Mouse (Mus musculus) intestine, embryonic 16.5 days (tissue): ENCODE data around the gene Tsfm. TPM values are rescaled to one million over a fixed set of nuclear protein-coding genes. Genes with fewer than 3 reads are reported as not detected.

Experiments used
- ATAC-seq: fragments of 200-750 bp; cut with Nextera tagmentation; 2 replicates; pipeline ENCODE4 v1.8.0; 2017; ENCODE audit warnings: moderate TSS enrichment, moderate library complexity
- H3K27ac ChIP-seq: fragments of 300-500 bp; sonication (generic); 2 replicates; pipeline ENCODE4 v1.5.1; 2014; ENCODE audit warnings: mild to moderate bottlenecking, low read length
- H3K27me3 ChIP-seq: fragments of 300-500 bp; sonication (generic); replicated peaks from 2 replicates; pipeline ENCODE4 v1.6.1; 2014; ENCODE audit warnings: low read length, control low read depth, mixed read lengths; ENCODE audit not compliant: control insufficient read depth, insufficient read depth
- H3K36me3 ChIP-seq: fragments of 300-500 bp; sonication (generic); 2 replicates; pipeline ENCODE4 v1.6.1; 2014; ENCODE audit warnings: low read length, control low read depth; ENCODE audit not compliant: control insufficient read depth, insufficient read depth
- H3K4me1 ChIP-seq: fragments of 300-500 bp; sonication (generic); 2 replicates; pipeline ENCODE4 v1.6.1; 2014; ENCODE audit warnings: low read length, control low read depth, mixed read lengths; ENCODE audit not compliant: control insufficient read depth, insufficient read depth
- H3K4me2 ChIP-seq: fragments of 300-500 bp; sonication (generic); 2 replicates; pipeline ENCODE4 v1.6.1; 2014; ENCODE audit warnings: low read depth, low read length, control low read depth
- H3K4me3 ChIP-seq: fragments of 300-500 bp; sonication (generic); 2 replicates; pipeline ENCODE4 v1.5.1; 2014; ENCODE audit warnings: mild to moderate bottlenecking, low read length
- H3K9ac ChIP-seq: fragments of 300-500 bp; sonication (generic); 2 replicates; pipeline ENCODE4 v1.6.1; 2014; ENCODE audit warnings: low read depth, low read length
- H3K9me3 ChIP-seq: fragments of 300-500 bp; sonication (generic); 2 replicates; pipeline ENCODE4 v1.6.1; 2016; ENCODE audit warnings: low read length, control low read depth; ENCODE audit not compliant: control insufficient read depth
- WGBS: fragments of 180-500 bp; shearing (Covaris S2); extraction: QIAGEN DNeasy Blood & Tissue Kit; methylation state at CpG from one replicate; pipeline ENCODE4 v1.1.7; 2014; 5-methylcytosine and 5-hydroxymethylcytosine counted together
- microRNA counts: library from miRNA; unstranded; fragments of <30 nt; microRNA quantifications from one replicate; lab custom pipeline; 2016
- microRNA-seq: library from miRNA; unstranded; fragments of <30 nt; microRNA quantifications from one replicate; pipeline ENCODE4, GENCODE M21; 2016
- polyA plus RNA-seq: library from polyadenylated mRNA; unstranded; fragments of >200 nt; fragmentation: Nextera tagmentation; extraction: Ambion mirVana; gene quantifications from 2 replicates; pipeline ENCODE4 v1.2.1, GENCODE M21; 2015

Tsfm gene
- polyA plus RNA-seq, 1 experiment from 2014 or later = 100 TPM

DNA sequence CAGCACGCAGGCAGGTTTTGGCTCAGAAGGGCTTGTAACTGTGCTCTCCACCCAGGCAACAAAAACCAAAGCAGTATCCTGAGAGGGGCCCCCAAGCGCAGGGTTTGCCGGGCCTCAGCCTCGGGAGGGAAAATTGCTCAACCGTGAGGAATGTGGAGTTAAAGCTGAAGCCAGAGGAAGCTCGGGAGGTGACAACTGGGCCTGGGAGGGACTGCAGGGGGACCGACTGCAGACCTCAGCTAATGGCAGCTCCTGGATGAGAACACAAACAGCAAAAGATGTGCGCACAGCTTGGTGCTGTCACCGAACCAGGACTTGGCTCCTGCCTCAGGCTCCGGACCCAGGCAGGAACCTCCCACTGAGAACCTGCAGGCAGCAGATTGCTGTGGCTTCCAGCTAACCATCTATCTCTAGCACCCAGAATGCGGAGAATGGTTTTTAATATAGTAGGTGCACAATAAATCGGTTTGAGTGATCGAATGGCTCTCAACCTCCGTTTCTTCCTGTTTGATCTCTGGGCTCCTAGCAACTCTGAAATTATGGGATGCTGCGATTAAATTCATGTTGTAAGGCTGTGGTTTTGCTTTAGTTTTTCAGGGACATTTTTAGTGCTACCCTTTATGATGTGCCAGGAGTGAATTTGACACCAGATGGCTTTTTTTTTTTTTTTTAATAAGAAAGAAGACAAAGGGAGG is 68.2 kb downstream of the Tsfm start:
- Histone ChIP-seq H3K9me3 (no peaks in the 10 kb centered on the region), H3K4me3 (peak overlapping the region; percentile 13; the same call in 1 of the 2 replicates), H3K36me3 (no peaks in the 10 kb centered on the region), H3K27ac (peak overlapping the region; percentile 87), H3K4me2 (peak overlapping the region; percentile 40), H3K4me1 (peaks cover 36% of the 10 kb centered on the region), H3K27me3 (no peaks in the 10 kb centered on the region), H3K9ac (no peak overlapping the region)
- WGBS = 21% methylated on average over 15 of the region's 15 CpGs
- peak; percentile 83 for ATAC-seq

DNA sequence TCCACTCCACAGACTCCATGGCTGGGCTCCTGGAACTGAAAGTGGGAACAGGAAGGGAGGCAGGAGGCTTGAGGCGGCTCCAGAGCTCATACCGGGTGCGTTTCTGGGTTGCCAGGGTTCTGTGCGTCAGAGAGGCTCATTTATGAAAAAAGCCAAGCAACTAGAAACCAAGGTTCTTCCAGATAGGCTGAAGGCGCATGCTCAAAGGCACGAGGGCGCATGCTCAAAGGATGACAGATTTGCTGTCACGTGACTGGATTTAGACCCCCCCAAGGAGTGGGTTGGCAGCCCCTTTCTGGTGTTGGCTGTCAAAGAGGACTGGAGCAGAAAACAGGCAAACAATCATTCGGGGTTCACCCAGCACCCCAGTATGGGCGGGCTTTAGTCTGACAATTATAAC is 68.9 kb downstream of the Tsfm start:
- no peak overlapping the region for H3K4me3 ChIP-seq
- H3K4me1 ChIP-seq = peaks cover 40% of the 10 kb centered on the region
- peak; percentile 10 for ATAC-seq
- H3K9me3 ChIP-seq = no peaks in the 10 kb centered on the region
- H3K4me2 ChIP-seq = 0 out of 2 replicates have a peak overlapping the region, but pooled peaks have one; percentile 40
- WGBS = 69% methylated on average over 10 of the region's 10 CpGs
- no peaks in the 10 kb centered on the region for H3K36me3 ChIP-seq
- peak overlapping the region; percentile 87 for H3K27ac ChIP-seq
- H3K27me3 ChIP-seq = no peaks in the 10 kb centered on the region
- H3K9ac ChIP-seq = no peak overlapping the region

MicroRNAs within 50 kb of the gene (microRNA counts, 519-probe panel; counts per million panel counts)
- microRNA mmu-miR-26a (lab: Ali Mortazavi, UCI) (2,528 counts per million, percentile 62 among the panel's probes with 10 or more counts), microRNA mmu-miR-546 (lab: Ali Mortazavi, UCI) (35.7 counts per million)

Small RNA genes lying within 50 kb of the gene (microRNA-seq; reads per million reads assigned to microRNA genes)
- gene Mir26a-2 (45.3 reads per million, percentile 38 among the genes with 10 or more reads in this experiment), gene Mir546 (not detected)

Other genes with a start within 250 kb of the Tsfm start
- 14.8 and 15.3 TPM in 2 replicates for gene Atp23, start 129.5 kb downstream of the Tsfm start, polyA plus RNA-seq
- 41.2 and 44.0 TPM in 2 replicates for gene Ctdsp2, start 52.1 kb downstream of the Tsfm start, polyA plus RNA-seq
- 0.21 and 0.28 TPM in 2 replicates for gene Avil, start 30.1 kb downstream of the Tsfm start, polyA plus RNA-seq
- gene Mettl1, start 10.6 kb upstream of the Tsfm start, polyA plus RNA-seq = 42.4 and 48.3 TPM in 2 replicates
- gene Eef1akmt3, start 10.7 kb upstream of the Tsfm start, polyA plus RNA-seq = 0.49 and 0.61 TPM in 2 replicates
- gene Cyp27b1, start 17.4 kb upstream of the Tsfm start, polyA plus RNA-seq = 0.05 and 0.11 TPM in 2 replicates
- gene March9, start 29.3 kb upstream of the Tsfm start, polyA plus RNA-seq = 0.40 and 0.50 TPM in 2 replicates
- gene Cdk4, start 32.7 kb upstream of the Tsfm start, polyA plus RNA-seq = 1,474 and 1,595 TPM in 2 replicates
- gene Tspan31, start 39.4 kb upstream of the Tsfm start, polyA plus RNA-seq = 189 and 206 TPM in 2 replicates
- 0.05 and 0.21 TPM in 2 replicates for gene Agap2, start 44.4 kb upstream of the Tsfm start, polyA plus RNA-seq
- 110 and 116 TPM in 2 replicates for gene Os9, start 90.3 kb upstream of the Tsfm start, polyA plus RNA-seq
- gene B4galnt1, start 134.4 kb upstream of the Tsfm start, polyA plus RNA-seq = 65.6 and 66.7 TPM in 2 replicates
- gene Slc26a10, start 149.8 kb upstream of the Tsfm start, polyA plus RNA-seq = 1.0 and 1.1 TPM in 2 replicates
- 44.7 and 46.3 TPM in 2 replicates for gene Arhgef25, start 159.2 kb upstream of the Tsfm start, polyA plus RNA-seq
- gene Dtx3, start 164.9 kb upstream of the Tsfm start, polyA plus RNA-seq = 54.4 and 56.9 TPM in 2 replicates
- gene Pip4k2c, start 180.7 kb upstream of the Tsfm start, polyA plus RNA-seq = 40.3 and 44.5 TPM in 2 replicates
- 5.2 and 5.3 TPM in 2 replicates for gene Kif5a, start 232.5 kb upstream of the Tsfm start, polyA plus RNA-seq
- gene Dctn2, start 235.5 kb upstream of the Tsfm start, polyA plus RNA-seq = 162 and 170 TPM in 2 replicates